Mouse (Mus musculus) monocyte, adult 2 months (primary cell): ENCODE measurements around the gene Ccdc85b.

ENCODE experiments used
- DNase-seq, 2 experiments: peaks; one replicate each; pipeline ENCODE4 v3.0.0; 2022; ENCODE audit warnings: low spot score in 2 of 2, low read depth in 1 of 2

Ccdc85b gene

DNA sequence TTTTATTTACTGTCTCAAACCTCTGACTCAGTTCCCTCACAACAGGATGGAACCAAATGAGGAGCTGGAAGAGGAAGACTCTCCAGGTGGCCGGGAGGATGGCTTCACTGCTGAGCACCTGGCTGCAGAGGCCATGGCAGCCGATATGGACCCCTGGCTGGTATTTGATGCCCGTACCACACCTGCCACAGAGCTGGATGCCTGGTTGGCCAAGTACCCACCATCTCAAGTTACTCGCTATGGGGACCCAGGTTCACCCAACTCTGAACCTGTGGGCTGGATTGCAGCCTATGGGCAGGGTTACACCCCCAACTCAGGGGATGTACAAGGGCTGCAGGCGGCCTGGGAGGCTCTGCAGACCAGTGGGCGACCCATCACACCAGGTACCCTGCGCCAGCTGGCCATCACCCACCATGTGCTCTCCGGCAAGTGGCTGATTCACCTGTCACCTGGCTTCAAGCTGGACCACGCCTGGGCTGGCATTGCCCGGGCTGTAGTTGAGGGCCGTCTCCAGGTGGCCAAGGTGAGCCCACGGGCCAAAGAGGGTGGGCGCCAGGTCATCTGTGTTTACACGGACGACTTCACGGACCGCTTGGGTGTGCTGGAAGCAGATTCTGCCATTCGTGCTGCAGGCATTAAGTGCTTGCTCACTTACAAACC lies 31.7 kb downstream of the Ccdc85b start:
- DNase-seq = no peak

DNA sequence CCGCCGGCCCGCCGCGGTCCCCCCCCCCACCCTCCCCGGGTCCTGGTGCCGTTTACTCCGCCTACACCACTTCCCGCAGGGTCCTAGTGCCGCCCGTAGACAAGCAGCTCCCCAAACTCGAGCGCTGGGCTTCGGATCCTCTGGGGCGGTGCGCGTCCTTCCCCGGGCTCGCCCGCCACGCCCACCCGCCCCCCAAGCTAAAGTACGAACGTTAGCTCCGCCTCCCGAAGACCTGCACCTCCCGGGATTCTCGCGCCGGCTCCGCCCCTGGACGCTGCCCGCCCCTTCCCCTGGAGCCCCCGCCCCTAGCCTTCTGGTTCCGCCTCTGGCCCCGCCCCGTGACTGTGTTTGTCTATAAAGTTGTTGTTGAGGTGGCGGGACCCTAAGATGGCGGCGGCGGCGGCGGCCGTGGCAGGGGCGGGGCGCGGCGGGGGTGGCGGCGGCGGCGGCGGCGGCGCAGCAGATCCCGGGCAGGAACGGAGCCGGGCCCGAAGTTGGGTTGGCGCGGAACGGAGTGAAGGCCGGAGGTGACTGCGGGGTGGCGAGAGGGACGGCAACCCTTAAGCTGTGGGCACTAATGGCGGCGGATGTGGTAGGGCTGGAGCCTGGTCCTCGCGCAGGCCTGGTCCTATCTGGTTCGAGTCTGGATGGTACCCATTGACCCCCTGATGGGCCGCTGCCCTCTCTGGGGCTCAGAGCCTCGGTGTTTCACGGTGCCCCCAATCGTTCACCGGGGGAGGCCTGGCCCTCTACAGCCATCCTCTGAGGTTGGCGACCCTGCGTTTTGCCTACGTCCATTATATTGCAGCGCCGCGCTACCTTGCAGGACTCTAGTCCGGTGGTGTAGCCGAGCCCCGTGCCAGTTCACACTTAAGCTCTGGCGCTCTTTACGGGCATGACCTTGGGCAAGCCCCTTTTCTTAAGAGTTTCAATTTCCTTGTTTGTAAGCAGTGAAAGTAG lies 32.6 kb downstream of the Ccdc85b start, which contains the start of the genes Drap1 and AI837181:
Gene Drap1, minus strand, starts transcription at position 198 of the 960 bp plus-strand sequence.
Gene AI837181, plus strand, starts transcription at position 363 of the 960 bp plus-strand sequence.
- peak; percentile 63 to 84 for DNase-seq

DNA sequence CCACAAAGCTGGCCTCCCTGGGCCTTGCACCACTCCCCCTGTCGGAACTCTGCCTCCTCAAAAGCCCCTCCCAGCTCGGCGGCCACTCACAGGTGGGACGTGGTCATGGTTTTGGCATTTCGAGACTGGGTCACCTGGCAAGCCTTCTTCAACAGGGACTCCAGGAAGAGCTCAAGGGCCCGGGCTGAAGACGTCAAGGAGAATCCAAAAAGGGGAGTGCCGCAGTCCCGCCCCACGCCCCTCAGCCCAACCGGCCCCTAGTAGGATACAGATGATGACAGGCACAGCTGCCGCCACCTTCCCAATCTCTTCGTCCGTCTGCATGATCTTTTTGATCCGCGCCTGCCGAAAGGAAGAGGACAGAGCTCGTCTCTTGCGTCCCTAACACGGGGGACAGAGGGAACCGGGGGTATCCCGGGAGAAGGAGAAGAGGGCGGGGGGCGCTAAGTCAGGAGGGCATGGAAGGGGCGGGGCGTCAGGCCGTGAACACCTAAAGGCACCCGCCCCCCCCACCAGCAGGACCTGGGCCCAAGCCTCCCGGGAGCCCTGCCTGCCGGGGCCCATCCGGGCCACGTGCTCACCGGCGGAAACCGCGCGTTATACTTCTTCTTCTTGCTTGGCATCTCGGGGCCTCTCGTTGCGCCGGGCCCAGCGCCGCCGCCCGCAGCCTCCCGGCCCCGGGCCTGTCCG lies 33.5 kb downstream of the Ccdc85b start:
- no peak for DNase-seq

DNA sequence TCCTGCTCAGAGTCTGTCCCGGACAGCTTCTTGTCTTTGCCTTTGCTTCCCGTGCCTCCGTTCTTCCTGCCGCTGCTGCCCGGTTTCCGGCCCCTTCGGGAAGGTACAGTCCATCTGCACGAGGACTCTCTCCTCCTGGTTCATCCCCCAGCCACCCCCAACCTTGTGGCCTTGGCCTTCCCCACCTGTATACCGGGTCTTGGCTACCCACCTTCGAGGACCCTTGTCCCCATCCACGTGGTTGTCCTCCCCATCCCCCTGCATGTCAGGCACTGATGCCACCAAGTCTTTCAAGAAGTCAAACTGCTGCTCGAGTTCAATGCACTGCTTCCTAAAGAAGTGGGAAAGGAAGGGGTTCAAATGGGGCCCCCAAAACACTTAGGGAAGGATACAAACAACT lies 34.1 kb downstream of the Ccdc85b start:
- no peak for DNase-seq

DNA sequence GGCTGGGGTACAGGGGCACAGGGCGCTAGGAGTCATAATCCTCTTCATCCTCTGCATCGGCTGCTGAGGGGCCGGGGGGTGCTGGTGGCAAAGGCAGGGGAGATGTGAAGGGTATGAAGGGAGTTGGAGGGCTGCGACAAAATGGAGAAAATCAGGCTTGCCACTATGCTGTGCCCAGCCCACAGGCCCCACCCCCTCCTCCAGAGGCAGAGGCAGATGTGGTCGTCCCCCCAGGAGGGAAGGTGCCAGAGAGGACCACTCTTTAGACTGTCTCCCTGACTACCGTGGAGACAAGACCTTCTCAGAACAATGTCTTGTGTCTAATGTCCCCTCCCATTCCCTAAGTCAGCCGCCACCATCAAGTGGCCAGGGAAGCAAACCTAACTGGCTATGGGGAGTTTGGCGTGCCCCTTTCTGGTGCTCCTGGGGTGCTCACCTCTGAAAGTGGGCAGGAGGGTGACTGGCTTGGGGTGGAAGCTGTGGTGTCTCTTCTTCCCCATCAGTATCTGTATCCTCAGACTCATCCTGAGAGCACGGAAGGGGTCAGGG lies 34.7 kb downstream of the Ccdc85b start:
- no peak for DNase-seq

DNA sequence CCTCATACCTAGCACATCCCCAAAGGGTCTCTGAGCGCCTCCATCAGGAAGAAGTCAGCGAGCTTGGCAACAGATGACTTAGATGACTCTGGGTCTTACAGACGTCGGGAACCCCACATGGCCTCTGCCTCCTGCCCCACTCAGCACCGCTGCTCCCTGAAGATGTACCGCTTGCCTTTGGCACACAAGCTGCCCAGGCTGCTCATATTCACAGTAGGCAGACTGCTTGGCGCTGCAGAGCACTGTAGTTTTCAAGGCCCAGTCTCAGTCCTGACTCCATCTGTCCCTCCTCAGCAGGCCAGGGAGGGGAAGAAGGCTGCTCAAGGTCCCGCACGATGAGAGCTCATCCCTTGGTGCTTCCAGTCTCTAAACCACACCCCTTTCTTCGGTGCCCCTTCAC lies 35.4 kb downstream of the Ccdc85b start:
- DNase-seq = no peak

DNA sequence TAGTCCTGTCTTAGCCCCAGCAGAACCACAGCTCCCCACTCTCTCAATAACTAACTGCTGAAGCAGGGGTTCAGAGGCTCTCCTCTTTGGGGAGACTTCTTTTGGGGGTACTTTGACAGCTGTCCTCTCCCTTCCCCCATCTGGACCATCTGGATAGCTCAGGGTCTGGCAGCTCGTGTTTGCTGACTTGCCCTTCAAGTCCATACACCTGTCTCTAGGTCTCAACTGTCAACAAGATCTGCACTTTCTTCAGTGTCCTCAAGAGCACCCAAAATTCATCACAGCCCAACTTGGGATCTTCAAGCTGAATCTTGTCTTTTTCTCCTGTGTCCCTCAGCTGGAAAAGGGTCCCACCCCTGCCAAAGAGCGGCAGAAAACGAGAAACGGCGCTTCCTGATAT lies 35.9 kb downstream of the Ccdc85b start:
- no peak for DNase-seq

DNA sequence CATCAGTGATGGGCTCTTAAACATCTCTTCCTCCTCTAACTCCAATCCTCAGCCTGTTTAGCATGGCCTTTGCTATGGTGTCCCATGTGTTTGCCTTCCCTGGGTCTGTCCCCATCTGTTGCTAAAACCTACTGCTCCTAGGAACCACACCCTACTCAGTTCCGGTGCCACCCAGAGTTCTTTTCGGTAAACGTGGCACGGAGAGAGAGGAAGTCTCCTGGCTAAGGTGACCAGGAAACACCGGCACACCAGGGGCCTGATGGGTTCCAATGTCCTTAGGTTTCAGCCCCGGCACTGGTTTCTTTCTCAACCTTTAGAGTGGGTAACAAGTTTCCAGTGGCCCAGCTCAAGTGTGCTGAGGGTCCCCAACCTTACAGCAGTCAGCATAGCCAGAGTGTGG lies 37.1 kb downstream of the Ccdc85b start:
- no peak for DNase-seq

DNA sequence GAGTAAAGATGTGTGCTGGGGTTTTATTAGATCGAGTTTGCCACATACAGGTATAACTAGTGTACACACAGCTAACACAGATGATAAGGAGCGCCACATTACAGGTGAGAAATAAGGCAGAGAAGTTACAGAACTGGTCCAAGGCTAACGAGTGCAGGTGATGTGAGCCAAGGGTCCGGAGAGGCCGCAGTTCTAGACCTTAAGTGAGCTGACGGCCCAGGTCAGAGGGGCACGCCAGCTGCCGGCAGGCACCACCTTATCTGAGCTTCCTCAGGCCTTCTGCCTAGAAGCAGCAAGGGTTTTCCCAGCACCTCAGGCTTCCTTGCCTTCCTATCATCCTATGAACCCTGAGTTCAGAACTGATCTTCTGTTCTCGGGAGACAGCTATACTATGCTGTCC lies 38.1 kb downstream of the Ccdc85b start:
- no peak for DNase-seq

DNA sequence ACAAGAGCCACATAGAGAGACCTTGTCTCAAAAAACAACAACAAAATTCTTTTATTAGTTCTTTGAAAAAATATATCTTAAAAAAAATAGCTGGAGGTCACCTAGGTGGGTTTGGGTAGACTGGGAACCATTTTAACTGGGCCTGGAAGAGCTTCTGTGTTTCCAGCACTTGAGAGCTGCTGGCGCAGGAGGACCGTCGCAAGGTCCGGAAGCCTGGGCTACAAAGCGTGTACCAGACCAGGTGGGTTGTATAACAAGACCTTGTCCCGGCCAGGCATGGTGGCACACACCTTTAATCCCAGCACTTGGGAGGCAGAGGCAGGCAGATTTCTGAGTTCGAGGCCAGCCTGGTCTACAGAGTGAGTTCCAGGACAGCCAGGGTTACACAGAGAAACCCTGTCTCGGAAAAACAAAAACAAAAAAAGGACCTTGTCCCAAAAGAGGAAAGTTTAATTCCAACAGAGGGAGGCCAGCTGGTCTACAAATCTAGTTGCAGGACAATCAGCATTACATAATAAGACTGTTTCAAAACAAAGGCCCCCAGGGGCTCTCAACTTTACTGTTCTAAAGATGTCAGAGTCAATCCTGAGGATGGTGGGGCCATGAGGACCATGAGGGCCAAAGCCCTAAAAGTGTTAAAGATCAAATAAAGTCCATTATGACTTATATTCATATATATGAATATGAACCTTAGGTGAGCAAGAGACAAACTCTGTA lies 38.8 kb downstream of the Ccdc85b start:
- no peak for DNase-seq

DNA sequence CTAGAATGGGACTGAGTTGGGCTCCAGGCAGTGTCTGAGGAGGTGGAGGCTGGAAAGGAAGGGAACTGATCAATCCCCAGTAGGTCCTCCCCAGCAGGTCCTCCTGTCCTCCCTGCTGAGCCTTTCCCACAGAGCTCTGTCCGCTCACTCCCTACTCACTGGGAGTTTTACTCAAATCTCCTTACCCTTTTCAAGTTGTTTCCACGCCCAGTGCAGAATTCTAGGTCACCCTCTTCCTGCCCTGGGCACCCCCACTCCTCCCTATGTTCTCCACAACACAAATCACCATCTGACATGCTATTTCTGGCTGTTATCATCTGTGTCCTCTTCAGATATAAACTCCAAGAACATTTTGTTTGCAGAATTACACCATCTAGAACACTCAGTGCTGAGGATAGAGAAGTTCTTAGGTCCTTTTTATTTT lies 43.1 kb downstream of the Ccdc85b start:
- no peak for DNase-seq

DNA sequence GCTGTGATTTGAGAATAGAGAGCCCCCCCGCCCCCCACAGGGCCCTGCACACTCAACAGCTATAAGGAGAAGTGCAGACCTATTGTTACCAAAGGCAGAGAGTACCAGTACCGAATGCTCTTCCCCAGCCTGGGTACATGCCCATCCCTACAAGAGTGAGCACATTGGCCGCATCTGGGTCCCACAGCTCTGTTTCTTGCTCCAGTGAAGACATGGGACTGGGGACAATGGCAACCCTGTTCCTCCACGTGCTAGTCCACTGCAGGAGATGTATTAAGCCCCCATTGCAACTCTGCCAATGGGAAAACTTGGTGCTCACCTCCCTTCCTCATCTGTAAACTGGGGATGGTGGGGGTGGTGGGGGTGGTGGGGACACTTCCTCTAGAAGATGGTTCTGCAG lies 43.9 kb downstream of the Ccdc85b start:
- DNase-seq = no peak

DNA sequence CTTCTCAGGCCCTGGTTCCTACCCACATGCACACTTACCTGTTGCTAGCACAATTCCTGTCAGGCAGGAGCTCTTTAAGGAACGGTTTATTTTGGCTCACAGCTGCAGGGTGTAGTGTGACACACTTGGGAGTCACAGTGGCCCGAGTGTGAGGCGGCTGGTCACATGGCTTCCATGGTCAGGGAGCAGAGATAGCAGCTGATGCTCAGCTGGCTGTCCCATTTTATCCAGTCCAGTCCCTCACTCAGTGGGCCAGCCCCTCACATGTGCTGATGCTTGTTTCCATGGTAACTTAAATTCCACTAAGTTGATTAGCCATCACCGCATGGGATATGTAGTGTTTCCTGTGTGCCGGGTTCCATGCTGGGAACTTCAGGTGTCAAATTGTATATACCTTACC lies 45.7 kb downstream of the Ccdc85b start:
- no peak for DNase-seq

DNA sequence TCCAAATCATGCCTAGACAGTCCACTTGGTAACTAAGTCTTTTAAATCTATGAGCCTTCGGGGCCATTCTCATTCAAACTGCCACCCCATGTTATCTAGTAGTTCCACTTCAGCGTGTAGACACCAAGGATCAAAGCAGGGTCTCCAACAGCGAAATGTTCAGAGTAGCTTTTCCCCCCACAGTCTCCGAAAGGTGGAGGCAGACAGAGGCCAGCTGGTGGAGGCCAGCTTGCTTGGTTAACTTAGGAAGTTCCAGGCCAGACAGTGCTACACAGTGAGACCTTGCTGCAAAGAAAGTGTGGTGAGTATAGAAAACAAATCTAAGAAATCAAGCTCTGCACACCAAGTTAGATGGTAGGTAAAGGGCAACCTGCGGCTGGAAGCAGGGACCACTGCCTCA lies 47.1 kb downstream of the Ccdc85b start:
- DNase-seq = no peak

DNA sequence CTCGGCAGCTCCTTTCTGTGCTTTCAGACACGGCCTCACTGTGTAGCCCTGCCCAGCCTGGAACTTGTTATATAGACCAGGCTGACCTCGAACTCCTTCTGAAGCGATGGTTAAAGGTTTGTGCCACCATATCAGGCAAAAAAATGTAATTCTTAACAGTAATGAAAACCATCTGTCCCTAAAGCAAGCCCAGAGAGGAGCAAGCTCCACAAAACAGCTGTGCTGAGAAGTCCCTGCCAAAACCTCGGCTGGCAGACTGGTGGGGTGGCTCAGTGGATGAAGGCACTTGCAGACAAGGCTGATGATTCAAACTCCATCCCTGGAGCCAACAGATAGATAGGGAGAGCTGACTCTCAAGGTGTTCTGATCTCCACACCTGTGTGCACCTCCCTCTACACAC lies 48.6 kb downstream of the Ccdc85b start:
- DNase-seq = no peak

DNA sequence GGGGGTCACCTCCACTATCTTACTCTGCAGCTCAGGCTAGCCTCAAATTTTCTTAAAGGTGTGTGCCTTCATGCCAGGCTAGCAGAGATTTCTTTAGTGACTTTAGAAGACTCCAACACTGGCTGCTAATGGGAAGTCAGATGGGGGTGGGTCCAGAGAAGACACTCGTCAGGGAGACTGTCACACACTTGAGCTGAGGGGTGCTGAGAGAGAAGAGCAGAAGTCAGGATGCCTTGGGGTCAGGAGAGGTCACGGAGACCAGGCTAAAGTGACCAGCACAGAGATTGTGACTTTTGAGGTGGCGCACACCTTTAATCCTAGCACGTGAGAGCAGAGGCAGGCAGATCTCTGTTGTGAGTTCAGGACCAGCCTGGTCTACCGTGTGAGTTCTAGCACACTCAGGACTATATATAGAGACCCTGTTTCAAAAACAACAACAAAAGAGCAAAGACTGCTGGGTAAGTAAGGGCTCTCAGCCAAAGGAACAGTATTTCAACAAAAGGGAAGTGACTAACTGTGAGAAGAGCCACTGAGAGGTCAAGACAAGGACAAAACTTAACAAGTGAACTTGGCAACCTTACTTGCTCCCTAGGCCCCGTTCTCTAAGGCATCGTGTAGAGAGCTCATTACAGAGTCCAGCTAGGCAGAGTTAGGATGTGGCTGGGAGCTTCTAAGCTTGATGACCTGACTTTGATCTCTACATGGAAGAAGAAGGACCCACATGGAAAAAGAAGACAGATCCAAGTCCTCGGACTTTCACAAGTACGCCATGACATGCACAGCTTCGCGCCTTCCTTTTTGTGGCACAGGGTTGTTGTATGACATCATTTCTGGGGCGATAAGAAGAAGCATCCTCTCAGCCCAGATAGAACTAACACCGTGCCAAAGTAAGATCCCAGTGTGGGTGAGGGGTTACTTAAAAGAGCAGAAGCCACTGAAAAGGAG lies 49.4 kb downstream of the Ccdc85b start:
- DNase-seq = peak in 1 of 2 experiments; percentile 56

DNA sequence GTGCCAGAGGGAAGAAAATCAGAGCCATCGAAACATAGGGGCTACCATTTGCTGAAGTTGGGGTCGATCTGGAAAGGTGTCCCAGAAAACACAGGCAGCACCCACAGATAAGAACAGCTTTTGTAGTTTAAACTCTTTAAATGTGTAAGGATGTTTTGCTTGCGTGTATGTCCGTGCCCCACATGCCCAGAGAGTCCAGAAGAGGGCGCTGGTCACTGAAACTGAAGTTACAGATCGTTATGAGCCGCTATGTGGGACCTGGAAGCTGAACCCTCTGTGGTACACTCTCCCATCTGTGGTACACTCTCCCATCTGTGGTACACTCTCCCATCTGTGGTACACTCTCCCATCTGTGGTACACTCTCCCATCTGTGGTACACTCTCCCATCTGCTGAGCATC lies 50.6 kb downstream of the Ccdc85b start:
- DNase-seq = peak in 1 of 2 experiments; percentile 67

DNA sequence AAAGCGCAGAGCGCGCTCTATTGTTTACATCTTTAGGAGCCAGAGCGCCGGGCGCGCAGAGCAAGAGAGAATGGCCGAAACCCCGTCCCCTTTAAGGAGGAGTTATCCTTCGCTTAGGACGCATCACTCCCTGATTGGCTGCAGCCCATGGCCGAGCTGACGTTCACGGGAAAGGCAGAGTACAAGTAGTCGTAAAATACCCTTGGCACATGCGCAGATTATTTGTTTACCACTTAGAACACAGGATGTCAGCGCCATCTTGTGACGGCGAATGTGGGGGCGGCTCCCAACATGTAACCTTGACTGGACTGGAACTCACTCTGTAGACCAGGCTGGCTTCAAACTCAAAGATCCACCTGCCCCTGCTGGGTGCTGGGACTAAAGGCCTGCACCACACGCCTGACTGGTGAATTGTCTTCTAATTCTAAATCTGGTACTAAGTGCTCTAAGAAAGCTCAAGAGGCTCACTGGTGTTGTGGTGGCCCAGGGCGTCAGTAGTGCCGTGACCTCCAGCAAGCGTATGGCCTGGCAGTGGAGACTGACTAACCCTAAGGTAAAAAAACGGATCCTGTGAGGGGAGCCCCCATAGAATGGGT lies 51.1 kb downstream of the Ccdc85b start:
- peak in 1 of 2 experiments; percentile 49 for DNase-seq

DNA sequence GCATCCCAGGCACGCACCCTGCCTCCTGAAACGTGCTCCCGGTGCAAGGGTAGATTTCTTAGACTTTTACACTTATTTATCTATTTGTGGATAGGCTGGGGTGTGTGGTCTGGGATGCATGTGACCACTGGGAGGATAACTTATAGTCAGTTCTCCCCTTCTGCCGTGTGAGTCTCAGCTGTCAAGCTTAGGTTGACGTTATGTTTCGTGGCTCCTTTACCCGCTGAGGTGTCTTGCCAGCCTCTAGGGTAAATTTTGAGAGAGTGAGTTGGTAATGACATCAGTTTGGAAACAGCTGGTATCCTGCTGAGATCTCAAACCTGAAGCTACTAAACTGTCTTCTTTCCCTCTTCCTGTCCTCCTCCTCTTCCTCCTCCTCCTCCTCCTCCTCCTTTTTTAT lies 51.8 kb downstream of the Ccdc85b start:
- DNase-seq = no peak
